Mouse (Mus musculus) ES-E14 (cell line): ENCODE data around the gene Trim69. TPM values are rescaled to one million over a fixed set of nuclear protein-coding genes. Genes with fewer than 3 reads are reported as not detected.

ENCODE experiments used
- DNase-seq: peaks from one replicate; pipeline ENCODE4 v3.0.0-alpha.2; 2013; ENCODE audit warnings: low read depth, low spot score
- H3K27ac ChIP-seq: 2 replicates; pipeline ENCODE4 v1.5.1; 2012; ENCODE audit warnings: low read depth, mild to moderate bottlenecking, low read length, moderate library complexity, mixed read lengths; ENCODE audit not compliant: poor library complexity, insufficient read depth, severe bottlenecking
- H3K36me3 ChIP-seq: 2 replicates; pipeline ENCODE4 v1.6.1; 2012; ENCODE audit warnings: mild to moderate bottlenecking, low read length, moderate library complexity, mixed read lengths; ENCODE audit not compliant: control insufficient read depth, poor library complexity, insufficient read depth, severe bottlenecking
- H3K4me1 ChIP-seq, 2 experiments: fragments of 150-350 bp in 1 of 2; sonication (generic) in 1 of 2; 2 replicates each; pipeline ENCODE4 v1.6.1; 2012; ENCODE audit warnings: low read length in 2 of 2, mild to moderate bottlenecking in 1 of 2, mixed read lengths in 1 of 2; ENCODE audit not compliant: control insufficient read depth in 2 of 2, insufficient read depth in 2 of 2, poor library complexity in 1 of 2
- H3K4me3 ChIP-seq, 2 experiments: fragments of 150-350 bp in 1 of 2; sonication (generic) in 1 of 2; 2 replicates each; pipeline ENCODE4 v1.5.1; 2012; ENCODE audit warnings: low read length in 2 of 2, low read depth in 1 of 2, mild to moderate bottlenecking in 1 of 2, mixed read lengths in 1 of 2; ENCODE audit not compliant: insufficient read depth in 1 of 2, poor library complexity in 1 of 2, severe bottlenecking in 1 of 2
- H3K9ac ChIP-seq: 2 replicates; pipeline ENCODE4 v1.6.1; 2012; ENCODE audit warnings: low read depth, mild to moderate bottlenecking, low read length, mixed read lengths; ENCODE audit not compliant: poor library complexity, insufficient read depth, severe bottlenecking
- H3K9me3 ChIP-seq: fragments of 150-350 bp; sonication (generic); 2 replicates; pipeline ENCODE4 v1.6.1; 2012; ENCODE audit warnings: low read depth, mild to moderate bottlenecking, low read length; ENCODE audit not compliant: control insufficient read depth, insufficient read depth
- CHD2 ChIP-seq: IDR thresholded peaks from 2 replicates; pipeline ENCODE4 v1.6.1; 2014; ENCODE audit warnings: mild to moderate bottlenecking, low read depth, low read length, inconsistent platforms
- HCFC1 ChIP-seq: IDR thresholded peaks from 2 replicates; pipeline ENCODE4 v1.6.1; 2012; ENCODE audit warnings: low read length, inconsistent platforms, borderline replicate concordance; ENCODE audit not compliant: insufficient read depth
- MAFK ChIP-seq: IDR thresholded peaks from 2 replicates; pipeline ENCODE4 v1.6.1; 2014; ENCODE audit warnings: mild to moderate bottlenecking, low read depth, low read length, inconsistent platforms; ENCODE audit not compliant: insufficient read depth
- ZC3H11A ChIP-seq: IDR thresholded peaks from 2 replicates; pipeline ENCODE4 v1.6.1; 2012; ENCODE audit warnings: low read depth, mild to moderate bottlenecking, inconsistent platforms, low read length, borderline replicate concordance
- ZNF384 ChIP-seq: IDR thresholded peaks from 2 replicates; pipeline ENCODE4 v1.6.1; 2012; ENCODE audit warnings: low read depth, low read length, inconsistent platforms
- in situ Hi-C, 2 experiments: fragments of 600-800 bp; cut with MboI; formaldehyde crosslinking; loops; one replicate each; pipeline ENCODE4 v1.15.1; 2025; ENCODE audit warnings: low sequenced_read_pairs in 2 of 2, inconsistent platforms in 1 of 2; ENCODE audit not compliant: unreplicated experiment in 2 of 2
- total RNA-seq: library from RNA; depleted of rRNA; stranded (reverse); fragments of 300-350 nt; gene quantifications from 2 replicates; pipeline ENCODE4 v1.2.3, GENCODE M21; 2012

Gene Trim69
- total RNA-seq, 1 experiment, result not detected

DNA sequence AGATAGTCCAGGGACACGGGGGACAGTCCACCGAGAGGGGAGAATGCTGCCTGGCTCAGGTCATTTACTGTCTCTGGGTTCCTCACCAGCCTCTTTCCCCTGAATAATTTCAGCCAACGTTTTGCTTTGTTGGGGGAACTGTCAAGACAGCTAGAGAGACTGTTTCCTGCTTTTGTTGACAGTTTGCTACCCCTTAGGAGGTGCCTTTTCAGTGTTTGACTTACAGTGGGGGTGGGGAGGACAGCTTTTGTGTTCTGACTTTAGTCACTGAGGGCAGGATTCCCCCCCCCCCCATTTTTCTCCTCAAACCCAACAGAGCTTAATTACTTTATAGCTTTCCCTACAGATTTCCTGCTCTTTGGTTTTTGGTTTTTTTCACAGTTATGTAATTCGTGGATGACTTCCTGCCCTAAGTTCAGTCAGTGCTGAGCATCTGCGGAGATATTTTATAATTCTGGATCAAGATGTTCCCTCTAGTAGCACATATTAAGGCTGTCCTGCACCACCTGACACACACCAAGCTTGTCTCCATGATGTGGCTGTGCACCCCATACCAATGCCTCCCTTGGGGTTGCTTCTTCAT lies 33.6 kb upstream of the Trim69 start:
- Histone ChIP-seq H3K4me3 (no peak overlapping the region), H3K27ac (peak overlapping the region; percentile 37; the same call in 1 of the 2 replicates), H3K4me1 (peaks cover 10 to 20% of the 10 kb centered on the region in 2 experiments), H3K9ac (no peak overlapping the region), H3K36me3 (peaks cover 2% of the 10 kb centered on the region; the same call in 1 of the 2 replicates), H3K9me3 (no peaks in the 10 kb centered on the region)
- TF ChIP-seq ZNF384, result no peak
- no peak for TF ChIP-seq HCFC1
- no peak for TF ChIP-seq ZC3H11A
- no peak for TF ChIP-seq MAFK
- TF ChIP-seq CHD2, result no peak
- in situ Hi-C loops, result no loop called here
- DNase-seq, result no peak

- Histone ChIP-seq H3K9ac (no peak overlapping the region), H3K4me3 (no peak overlapping the region), H3K36me3 (peaks cover 2% of the 10 kb centered on the region; the same call in 1 of the 2 replicates), H3K4me1 (peaks cover 10 to 20% of the 10 kb centered on the region in 2 experiments), H3K9me3 (no peaks in the 10 kb centered on the region), H3K27ac (no peak overlapping the region)
- TF ChIP-seq ZC3H11A (no peak), MAFK (no peak), HCFC1 (no peak), ZNF384 (no peak), CHD2 (no peak)
- no peak for DNase-seq
- in situ Hi-C loops, result no loop called here
Observed at GRCm38 (mm10) chr2:122127635-122128034, 32.9 kb upstream of the Trim69 start.

- in situ Hi-C loops, result no loop called here
- DNase-seq, result no peak
- TF ChIP-seq CHD2 (no peak), MAFK (no peak), HCFC1 (no peak), ZNF384 (no peak), ZC3H11A (no peak)
- Histone ChIP-seq H3K4me3 (no peak overlapping the region), H3K9me3 (no peaks in the 10 kb centered on the region), H3K9ac (no peak overlapping the region), H3K27ac (no peak overlapping the region), H3K4me1 (peaks cover 1 to 8% of the 10 kb centered on the region in 2 experiments; a peak in 2 of 4 replicates), H3K36me3 (no peaks in the 10 kb centered on the region)
Observed at GRCm38 (mm10) chr2:122132078-122132477, 28.4 kb upstream of the Trim69 start.

DNA sequence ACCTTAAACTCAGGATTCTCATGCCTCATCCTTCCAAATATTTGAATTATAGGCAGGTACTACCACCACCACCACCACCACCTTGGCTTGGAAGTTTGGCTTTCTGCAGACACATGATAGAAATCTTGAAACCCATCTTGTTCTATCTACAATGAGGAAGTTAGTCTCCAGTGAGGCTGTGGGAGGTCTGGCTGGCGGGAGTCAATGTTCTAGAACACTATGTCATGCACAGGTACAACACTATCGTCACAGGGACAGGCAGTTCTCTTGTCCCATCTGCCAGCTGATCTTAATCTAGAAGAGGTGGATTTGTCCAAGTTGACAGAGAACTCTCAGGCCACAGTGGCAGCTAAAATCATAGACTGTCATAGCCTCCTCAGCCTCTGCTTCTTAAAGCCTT lies 27.9 kb upstream of the Trim69 start:
- no peak for DNase-seq
- in situ Hi-C loops, result no loop called here
- Histone ChIP-seq H3K9me3 (no peaks in the 10 kb centered on the region), H3K4me3 (no peak overlapping the region), H3K4me1 (peaks cover 0 to 3% of the 10 kb centered on the region in 2 experiments; a peak in 1 of 4 replicates), H3K36me3 (no peaks in the 10 kb centered on the region), H3K27ac (no peak overlapping the region), H3K9ac (no peak overlapping the region)
- no peak for TF ChIP-seq MAFK
- no peak for TF ChIP-seq CHD2
- no peak for TF ChIP-seq HCFC1
- TF ChIP-seq ZC3H11A, result no peak
- no peak for TF ChIP-seq ZNF384

DNA sequence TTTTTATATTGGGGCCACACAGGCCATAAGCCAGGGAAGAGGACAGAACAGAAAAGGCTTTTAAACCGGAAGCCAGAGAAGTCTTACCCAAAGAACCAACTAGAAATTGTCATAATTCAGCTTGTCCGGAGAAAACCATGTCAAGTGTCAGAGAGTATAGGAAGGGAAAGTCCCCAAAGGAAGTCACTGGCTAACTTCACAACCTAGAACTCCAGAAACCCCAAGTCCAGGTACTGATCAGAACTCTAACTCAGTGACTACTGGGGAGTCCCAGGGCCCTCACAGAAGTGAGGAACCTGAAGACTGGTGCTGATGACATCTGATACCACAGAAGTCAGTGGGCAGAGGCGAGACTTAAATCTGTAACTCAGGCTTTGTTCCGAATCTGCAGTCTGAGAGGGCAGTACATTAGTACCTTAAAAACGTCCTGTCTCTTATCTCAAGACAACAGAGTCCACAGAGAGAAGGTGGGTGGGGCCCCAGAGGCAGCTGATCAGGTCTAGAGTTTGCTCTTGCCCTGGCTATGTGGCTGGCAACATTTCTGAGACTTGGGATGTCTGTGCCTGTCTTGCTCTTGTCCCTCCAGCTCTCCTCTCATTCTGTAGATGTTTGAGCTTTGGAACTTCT lies 22.5 kb upstream of the Trim69 start:
- in situ Hi-C loops, result no loop called here
- H3K4me1 ChIP-seq, result no peaks in the 10 kb centered on the region

More for the DNA sequence above, 22.5 kb upstream of the Trim69 start:
- Histone ChIP-seq H3K36me3 (no peaks in the 10 kb centered on the region), H3K9me3 (no peaks in the 10 kb centered on the region), H3K4me3 (no peak overlapping the region), H3K27ac (no peak overlapping the region), H3K9ac (no peak overlapping the region)
- no peak for DNase-seq
- TF ChIP-seq MAFK (no peak), ZNF384 (no peak), ZC3H11A (no peak), CHD2 (no peak)
